Comparison of ENCODE assay signal across 8 mouse cellular contexts in genomic region chr12:16999146-16999545, GRCm38 (mm10). TPM values are rescaled to one million over a fixed set of nuclear protein-coding genes. Genes with fewer than 3 reads are reported as not detected.
DNase-seq lines count a peak whose midpoint lies in the region; ATAC-seq and TF ChIP-seq lines count a peak whose summit lies in the region.

No protein-coding gene starts in this region.

- WGBS in liver, embryonic 11.5 days = 7% methylated on average over 10 of the region's 10 CpGs
- 3% methylated on average over 10 of the region's 10 CpGs for WGBS in embryonic facial prominence, embryonic 14.5 days
- 9% methylated on average over 10 of the region's 10 CpGs for WGBS in intestine, postnatal 0 days

- H3ac ChIP-seq in myocyte (ENCODE audit: control insufficient read depth, insufficient read length) = peak overlapping the region; percentile 46

- H3K27me3 ChIP-seq in liver, embryonic 11.5 days (replicated peaks; ENCODE audit: control insufficient read depth, insufficient read depth, low read length) = peaks cover 12% of the 10 kb centered on the region
- H3K27me3 ChIP-seq in embryonic facial prominence, embryonic 14.5 days (replicated peaks; ENCODE audit: control insufficient read depth, insufficient read depth, low read length) = peaks cover 5% of the 10 kb centered on the region; the same call in 1 of the 2 replicates
- H3K27me3 ChIP-seq in intestine, postnatal 0 days (replicated peaks; ENCODE audit: control insufficient read depth, insufficient read depth, low read length) = no peaks in the 10 kb centered on the region
- H3K27me3 ChIP-seq in myocyte (ENCODE audit: control insufficient read depth, insufficient read depth, insufficient read length) = no peaks in the 10 kb centered on the region

- H3K9me3 ChIP-seq in liver, embryonic 11.5 days (ENCODE audit: control insufficient read depth, low read length) = no peaks in the 10 kb centered on the region
- no peaks in the 10 kb centered on the region for H3K9me3 ChIP-seq in embryonic facial prominence, embryonic 14.5 days (ENCODE audit: control insufficient read depth, low read length)
- H3K9me3 ChIP-seq in intestine, postnatal 0 days (ENCODE audit: control insufficient read depth) = no peaks in the 10 kb centered on the region

- ATAC-seq in liver, embryonic 11.5 days (replicated peaks; ENCODE audit: low FRiP score) = no peak
- no peak for ATAC-seq in embryonic facial prominence, embryonic 14.5 days (ENCODE audit: low read depth)
- ATAC-seq in intestine, postnatal 0 days = no peak

- peaks cover 8% of the 10 kb centered on the region for H3K4me1 ChIP-seq in liver, embryonic 11.5 days (replicated peaks; ENCODE audit: control insufficient read depth, insufficient read depth, low read length)
- peaks cover 8% of the 10 kb centered on the region for H3K4me1 ChIP-seq in embryonic facial prominence, embryonic 14.5 days (ENCODE audit: control insufficient read depth, insufficient read depth, low read length)
- H3K4me1 ChIP-seq in intestine, postnatal 0 days (replicated peaks; ENCODE audit: control insufficient read depth, insufficient read depth, low read length) = 0 out of 2 replicates have a peak, but pooled peaks cover 3% of the 10 kb centered on the region

- peak overlapping the region; percentile 91 for H3K4me2 ChIP-seq in liver, embryonic 11.5 days
- peak overlapping the region; percentile 64 for H3K4me2 ChIP-seq in embryonic facial prominence, embryonic 14.5 days (ENCODE audit: low read depth, low read length)
- peak overlapping the region; percentile 81 for H3K4me2 ChIP-seq in intestine, postnatal 0 days (replicated peaks; ENCODE audit: low read depth)
- peak overlapping the region; percentile 82 for H3K4me2 ChIP-seq in myocyte (ENCODE audit: low read depth)

- DNase-seq in liver, embryonic 11.5 days (ENCODE audit: low spot score) = no peak
- DNase-seq in liver = no peak
- no peak for DNase-seq in embryonic facial prominence, embryonic 14.5 days (ENCODE audit: low spot score)
- no peak for DNase-seq in right cerebral cortex, adult 18-20 months
- DNase-seq in yolk sac, embryonic 10.5 days (ENCODE audit: low spot score) = no peak
- no peak for DNase-seq in layer of hippocampus, postnatal 36 days

- H3K4me3 ChIP-seq in liver, embryonic 11.5 days (ENCODE audit: low read depth, low read length) = peak overlapping the region; percentile 68
- peak overlapping the region; percentile 64 for H3K4me3 ChIP-seq in embryonic facial prominence, embryonic 14.5 days (ENCODE audit: low read depth, low read length)
- H3K4me3 ChIP-seq in intestine, postnatal 0 days (ENCODE audit: low read depth, low read length) = peak overlapping the region; percentile 44
- peak overlapping the region; percentile 52 for H3K4me3 ChIP-seq in myocyte

- H3K9ac ChIP-seq in liver, embryonic 11.5 days (ENCODE audit: low read depth, low read length) = peak overlapping the region; percentile 63
- peak overlapping the region; percentile 63; the same call in 1 of the 2 replicates for H3K9ac ChIP-seq in embryonic facial prominence, embryonic 14.5 days (ENCODE audit: low read depth, low read length)
- H3K9ac ChIP-seq in intestine, postnatal 0 days (ENCODE audit: low read depth, low read length) = no peak overlapping the region

- no peak for TF ChIP-seq CTCF in intestine, postnatal 0 days (IDR thresholded peaks at IDR 0.05; ENCODE audit: low read depth)

- H3K27ac ChIP-seq in liver, embryonic 11.5 days (ENCODE audit: low read depth, low read length) = no peak overlapping the region
- H3K27ac ChIP-seq in embryonic facial prominence, embryonic 14.5 days (replicated peaks; ENCODE audit: low read depth, low read length) = peak overlapping the region; percentile 10; the same call in 1 of the 2 replicates
- H3K27ac ChIP-seq in intestine, postnatal 0 days (ENCODE audit: low read depth, low read length) = no peak overlapping the region

- no peak for TF ChIP-seq POLR2A in myocyte (IDR thresholded peaks at IDR 0.05; ENCODE audit: insufficient read length, low read depth)

- no peaks in the 10 kb centered on the region for H3K79me2 ChIP-seq in myocyte (ENCODE audit: control insufficient read depth, insufficient read depth)

- no peaks in the 10 kb centered on the region for H3K36me3 ChIP-seq in liver, embryonic 11.5 days (ENCODE audit: control insufficient read depth, insufficient read depth, low read length)
- H3K36me3 ChIP-seq in embryonic facial prominence, embryonic 14.5 days (ENCODE audit: control insufficient read depth, insufficient read depth, low read length) = peaks cover 7% of the 10 kb centered on the region; the same call in 1 of the 2 replicates
- H3K36me3 ChIP-seq in intestine, postnatal 0 days (ENCODE audit: control insufficient read depth, insufficient read depth) = peaks cover 8% of the 10 kb centered on the region; the same call in 1 of the 2 replicates
- peaks cover 1% of the 10 kb centered on the region for H3K36me3 ChIP-seq in myocyte (ENCODE audit: control insufficient read depth, insufficient read depth)

TF ChIP-seq in myocyte, 11 proteins besides CTCF, POLR2A, EP300 and RAD21:
- TF ChIP-seq POLR2AphosphoS2 (IDR thresholded peaks at IDR 0.05; ENCODE audit: insufficient read length, low read depth) (no peak), SRF (IDR thresholded peaks at IDR 0.05; ENCODE audit: control insufficient read depth, insufficient read length, low read depth) (no peak), TCF3 (IDR thresholded peaks at IDR 0.05; ENCODE audit: insufficient read length, low read depth) (no peak), MAX (IDR thresholded peaks at IDR 0.05; ENCODE audit: low read depth) (no peak), MYOG (IDR thresholded peaks at IDR 0.05; ENCODE audit: control insufficient read depth in 1 of 3, insufficient read depth in 1 of 3, insufficient read length in 2 of 3, low read depth in 2 of 3) (no peak), E2F4 (IDR thresholded peaks at IDR 0.05; ENCODE audit: insufficient read depth) (no peak), USF1 (IDR thresholded peaks at IDR 0.05; ENCODE audit: low read depth) (no peak), CEBPB (IDR thresholded peaks at IDR 0.05; ENCODE audit: insufficient read depth, poor library complexity, severe bottlenecking) (no peak), TCF12 (IDR thresholded peaks at IDR 0.05; ENCODE audit: insufficient read depth, poor library complexity, severe bottlenecking) (no peak), MYOD1 (IDR thresholded peaks at IDR 0.05; ENCODE audit: control insufficient read depth in 1 of 3, insufficient read length in 2 of 3, low read depth in 2 of 3) (no peak), REST (IDR thresholded peaks at IDR 0.05; ENCODE audit: insufficient read depth, insufficient read length) (no peak)
TF ChIP-seq in myocyte: peak in this region for 0.

RNA-seq across cellular contexts. Expression of gene Pqlc3, which starts 1.1 kb away (rescaled TPM):
- 4.6 and 5.1 TPM in 2 replicates for polyA plus RNA-seq in liver, embryonic 11.5 days (2014; fragmentation: Nextera tagmentation; extraction: Ambion mirVana)
- polyA plus RNA-seq in embryonic facial prominence, embryonic 14.5 days (2014; fragmentation: Nextera tagmentation; extraction: Ambion mirVana) = 12.3 and 13.1 TPM in 2 replicates
- 15.9 and 19.2 TPM in 2 replicates for polyA plus RNA-seq in intestine, postnatal 0 days (2015; fragmentation: Nextera tagmentation; extraction: Ambion mirVana)
- polyA plus RNA-seq in myocyte (2012; fragmentation: generic; extraction: Trizol) = 12.6 TPM
- total RNA-seq in layer of hippocampus, postnatal 36 days (2021) = 1 to 10 TPM; 1.0 to 1.2 TPM

RNA-seq across cellular contexts. Expression of gene 2410004P03Rik, which starts 12.4 kb away (rescaled TPM):
- 0.11 and 0.40 TPM in 2 replicates for polyA plus RNA-seq in liver, embryonic 11.5 days (2014; fragmentation: Nextera tagmentation; extraction: Ambion mirVana)
- 1.7 and 3.8 TPM in 2 replicates for polyA plus RNA-seq in embryonic facial prominence, embryonic 14.5 days (2014; fragmentation: Nextera tagmentation; extraction: Ambion mirVana)
- polyA plus RNA-seq in intestine, postnatal 0 days (2015; fragmentation: Nextera tagmentation; extraction: Ambion mirVana) = 0.12 and 0.18 TPM in 2 replicates
- polyA plus RNA-seq in myocyte (2012; fragmentation: generic; extraction: Trizol) = 0.04 TPM
- total RNA-seq in layer of hippocampus, postnatal 36 days (2021) = under 1 TPM; 0.25 to 0.61 TPM
